Mouse (Mus musculus) forebrain, embryonic 16.5 days (tissue): ENCODE measurements around the gene Nt5c2. TPM values are rescaled to one million over a fixed set of nuclear protein-coding genes. Genes with fewer than 3 reads are reported as not detected.
"Not testable (repeated sequence)": the region's sequence is repeated elsewhere in the genome, so short reads cannot be mapped to it uniquely, and the experiment has no call there.

Experiments used
- ATAC-seq: fragments of 200-750 bp; cut with Nextera tagmentation; 2 replicates; pipeline ENCODE4 v1.8.0; 2017; ENCODE audit warnings: mild to moderate bottlenecking, moderate library complexity
- H3K27ac ChIP-seq: fragments of 300-500 bp; sonication (generic); 2 replicates; pipeline ENCODE4 v1.5.1; 2014; ENCODE audit warnings: low read length, control low read depth
- H3K27me3 ChIP-seq: fragments of 300-500 bp; sonication (generic); replicated peaks from 2 replicates; pipeline ENCODE4 v1.6.1; 2014; ENCODE audit warnings: low read length; ENCODE audit not compliant: control insufficient read depth, insufficient read depth
- H3K36me3 ChIP-seq: fragments of 300-500 bp; sonication (generic); 2 replicates; pipeline ENCODE4 v1.6.1; 2014; ENCODE audit not compliant: control insufficient read depth, insufficient read depth
- H3K4me1 ChIP-seq: fragments of 300-500 bp; sonication (generic); replicated peaks from 2 replicates; pipeline ENCODE4 v1.6.1; 2014; ENCODE audit warnings: low read length; ENCODE audit not compliant: control insufficient read depth, insufficient read depth
- H3K4me2 ChIP-seq: fragments of 300-500 bp; sonication (generic); 2 replicates; pipeline ENCODE4 v1.6.1; 2014; ENCODE audit warnings: mild to moderate bottlenecking, low read length, control low read depth
- H3K4me3 ChIP-seq: fragments of 300-500 bp; sonication (generic); replicated peaks from 2 replicates; pipeline ENCODE4 v1.5.1; 2014; ENCODE audit warnings: mild to moderate bottlenecking, low read length, control low read depth
- H3K9ac ChIP-seq: fragments of 300-500 bp; sonication (generic); replicated peaks from 2 replicates; pipeline ENCODE4 v1.6.1; 2014; ENCODE audit warnings: low read depth, low read length, control low read depth
- H3K9me3 ChIP-seq: fragments of 300-500 bp; sonication (generic); 2 replicates; pipeline ENCODE4 v1.6.1; 2016; ENCODE audit warnings: low read length; ENCODE audit not compliant: control insufficient read depth
- WGBS: fragments of 180-500 bp; shearing (Covaris S2); extraction: QIAGEN DNeasy Blood & Tissue Kit; methylation state at CpG from one replicate; pipeline ENCODE4 v1.1.7; 2014; 5-methylcytosine and 5-hydroxymethylcytosine counted together
- polyA plus RNA-seq: library from polyadenylated mRNA; unstranded; fragments of >200 nt; fragmentation: Nextera tagmentation; extraction: Ambion mirVana; gene quantifications from 2 replicates; pipeline ENCODE4 v1.2.1, GENCODE M21; 2015

The Nt5c2 gene
- polyA plus RNA-seq, 1 experiment from 2014 or later = 81.4 TPM

DNA sequence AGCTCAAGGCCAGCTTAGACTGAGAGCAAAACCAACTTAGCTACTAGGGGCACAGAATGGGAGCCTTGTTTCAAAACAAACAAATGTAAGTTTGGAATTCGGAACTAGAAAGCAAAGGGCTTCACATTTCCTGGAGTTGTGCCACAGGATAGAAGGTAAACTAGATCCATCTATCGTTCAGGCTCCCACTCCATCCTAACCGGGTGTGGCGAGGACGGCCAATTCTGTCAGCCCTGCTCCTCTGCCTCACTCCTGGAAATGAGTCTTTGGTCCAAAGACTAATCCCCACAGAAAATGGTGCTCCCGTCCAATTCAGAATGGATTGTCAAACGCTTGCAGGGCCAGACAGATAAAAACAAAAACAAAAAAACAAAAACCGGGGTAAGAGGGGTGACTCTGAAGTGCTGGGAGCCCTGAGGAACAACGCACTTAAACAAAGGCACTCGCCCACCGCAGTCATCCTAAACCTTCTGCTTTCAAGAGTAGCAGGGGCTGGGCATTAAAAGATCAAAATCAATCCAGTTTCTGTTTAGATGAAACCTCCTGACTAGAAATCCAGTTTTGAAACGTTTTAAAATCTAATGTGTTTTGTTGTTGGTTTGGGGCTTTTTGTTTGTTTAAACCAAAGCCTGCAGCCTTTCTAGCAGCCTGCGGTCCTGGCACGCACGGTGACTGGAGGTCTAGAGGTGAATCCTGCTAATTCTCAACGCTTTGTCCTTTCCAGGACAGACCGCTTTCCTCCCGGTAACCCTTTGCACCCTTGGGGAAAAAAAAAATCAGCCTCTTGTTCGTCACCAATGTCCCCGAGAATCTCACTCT is 1.4 kb downstream of the Nt5c2 start:
- no peaks in the 10 kb centered on the region for H3K36me3 ChIP-seq
- ATAC-seq = no peak
- H3K27me3 ChIP-seq = peaks cover 13% of the 10 kb centered on the region
- peak overlapping the region; percentile 87 for H3K27ac ChIP-seq
- H3K9me3 ChIP-seq = no peaks in the 10 kb centered on the region
- peak overlapping the region; percentile 88 for H3K9ac ChIP-seq
- 9% methylated on average over 20 of the region's 20 CpGs for WGBS
- H3K4me3 ChIP-seq = peak overlapping the region; percentile 80
- H3K4me2 ChIP-seq = peak overlapping the region; percentile 71
- H3K4me1 ChIP-seq = peaks cover 10% of the 10 kb centered on the region

DNA sequence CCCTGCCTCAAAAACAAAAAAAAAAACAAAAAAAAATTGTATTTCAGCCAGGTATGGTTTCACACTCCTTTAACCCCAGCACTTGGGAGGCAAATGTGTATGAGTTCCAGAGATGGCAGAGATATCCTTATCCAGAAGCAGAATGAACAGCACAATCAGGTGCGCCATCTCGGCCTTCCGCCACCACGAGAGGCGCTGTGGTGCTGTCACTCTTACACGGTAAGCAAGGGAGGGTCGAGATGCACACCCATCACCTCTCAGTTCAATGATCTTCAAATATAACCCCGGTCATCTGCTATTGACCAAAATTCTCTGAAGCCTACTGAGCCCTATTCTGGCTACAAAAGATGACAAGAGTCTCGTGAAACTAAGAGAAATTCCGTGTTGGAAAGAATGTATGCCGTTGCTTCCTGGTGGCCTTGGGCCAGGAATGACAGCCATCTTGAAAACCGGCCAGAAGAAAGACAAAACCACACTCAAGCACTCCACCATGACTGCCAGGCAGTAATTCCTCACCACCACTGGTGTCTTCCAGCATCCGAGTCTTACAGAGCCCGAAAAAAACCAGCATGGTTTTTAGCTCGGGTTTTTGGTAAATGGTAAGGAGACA is 2.3 kb downstream of the Nt5c2 start:
- H3K27ac ChIP-seq = no peak overlapping the region
- H3K4me3 ChIP-seq = no peak overlapping the region
- H3K9ac ChIP-seq = no peak overlapping the region
- no peak for ATAC-seq
- 81% methylated on average over 15 of the region's 15 CpGs for WGBS
- no peak overlapping the region for H3K4me2 ChIP-seq
- H3K4me1 ChIP-seq = peaks cover 5% of the 10 kb centered on the region; the same call in 1 of the 2 replicates
- H3K9me3 ChIP-seq = peaks cover 2% of the 10 kb centered on the region; the same call in 1 of the 2 replicates
- H3K27me3 ChIP-seq = peaks cover 11% of the 10 kb centered on the region
- H3K36me3 ChIP-seq = no peaks in the 10 kb centered on the region

DNA sequence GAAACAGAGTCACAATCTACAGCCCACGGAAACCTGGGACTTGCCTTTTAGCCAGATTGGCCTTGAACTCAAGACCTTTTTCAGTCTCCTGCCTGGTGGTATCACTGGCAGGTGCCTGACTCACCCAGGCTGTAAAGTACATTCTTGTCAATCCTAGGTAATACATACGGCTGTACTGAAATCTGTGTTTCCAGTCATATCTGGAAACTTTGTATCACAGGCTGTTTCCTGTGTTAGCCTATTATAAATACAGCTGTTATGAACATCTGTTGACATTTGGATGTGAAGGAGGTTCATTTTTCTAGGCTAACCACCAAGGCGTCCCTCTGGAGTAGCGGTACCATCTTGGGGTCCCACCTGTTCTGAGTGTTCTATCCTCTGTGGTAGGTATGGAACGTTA is 5.0 kb downstream of the Nt5c2 start:
- no peak overlapping the region for H3K4me3 ChIP-seq
- no peak for ATAC-seq
- H3K9ac ChIP-seq = no peak overlapping the region
- H3K4me1 ChIP-seq = 0 out of 2 replicates have a peak, but pooled peaks cover 3% of the 10 kb centered on the region
- H3K27me3 ChIP-seq = peaks cover 9% of the 10 kb centered on the region
- H3K27ac ChIP-seq = no peak overlapping the region
- 92% methylated on average over 5 of the region's 5 CpGs for WGBS
- peaks cover 2% of the 10 kb centered on the region; the same call in 1 of the 2 replicates for H3K9me3 ChIP-seq
- no peak overlapping the region for H3K4me2 ChIP-seq
- H3K36me3 ChIP-seq = no peaks in the 10 kb centered on the region

GRCm38 (mm10) chr19:47009420-47009819 is 5.5 kb downstream of the Nt5c2 start:
- ATAC-seq = no peak

GRCm38 (mm10) chr19:47006321-47006720 is 8.6 kb downstream of the Nt5c2 start:
- H3K4me3 ChIP-seq = no peak overlapping the region
- no peak for ATAC-seq
- no peak overlapping the region for H3K9ac ChIP-seq
- H3K27me3 ChIP-seq = no peaks in the 10 kb centered on the region
- no peaks in the 10 kb centered on the region for H3K4me1 ChIP-seq
- 0% methylated on average over 4 of the region's 4 CpGs for WGBS
- no peaks in the 10 kb centered on the region for H3K36me3 ChIP-seq
- peaks cover 2% of the 10 kb centered on the region; the same call in 1 of the 2 replicates for H3K9me3 ChIP-seq
- no peak overlapping the region for H3K4me2 ChIP-seq
- no peak overlapping the region for H3K27ac ChIP-seq

More at GRCm38 (mm10) chr19:47009420-47009819, 5.5 kb downstream of the Nt5c2 start:
- Histone ChIP-seq H3K27ac (no peak overlapping the region), H3K9ac (no peak overlapping the region), H3K4me3 (no peak overlapping the region), H3K27me3 (peaks cover 7% of the 10 kb centered on the region), H3K4me2 (no peak overlapping the region), H3K9me3 (peaks cover 2% of the 10 kb centered on the region; the same call in 1 of the 2 replicates), H3K36me3 (no peaks in the 10 kb centered on the region), H3K4me1 (0 out of 2 replicates have a peak, but pooled peaks cover 3% of the 10 kb centered on the region)
- WGBS = 87% methylated on average over 7 of the region's 7 CpGs

DNA sequence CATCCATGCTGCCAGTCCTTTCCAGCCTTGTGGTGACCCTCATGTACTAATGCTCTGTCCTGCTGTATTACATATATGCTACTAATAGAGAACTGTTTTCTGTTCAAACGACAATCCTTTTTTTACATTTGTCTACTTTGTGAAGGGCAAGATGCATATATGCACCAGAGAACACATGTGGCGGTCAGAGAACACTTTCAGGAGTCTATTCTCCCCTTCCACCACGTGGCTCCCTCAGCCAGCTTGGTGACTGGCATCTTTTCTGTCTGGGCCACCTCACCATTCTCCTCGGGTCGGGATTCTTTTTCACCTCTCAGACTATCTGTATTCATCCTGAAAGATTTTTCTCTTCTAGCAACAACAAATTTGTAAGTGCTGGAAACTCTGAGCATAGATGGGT is 9.1 kb downstream of the Nt5c2 start:
- WGBS = 65% methylated on average over 5 of the region's 5 CpGs

GRCm38 (mm10) chr19:47003742-47004511 is 11.0 kb downstream of the Nt5c2 start:
- Histone ChIP-seq H3K4me1 (no peaks in the 10 kb centered on the region), H3K27me3 (no peaks in the 10 kb centered on the region)
- 81% methylated on average over 6 of the region's 6 CpGs for WGBS

More for the DNA sequence above, 9.1 kb downstream of the Nt5c2 start:
- Histone ChIP-seq H3K27ac (no peak overlapping the region), H3K4me2 (no peak overlapping the region), H3K36me3 (no peaks in the 10 kb centered on the region), H3K27me3 (no peaks in the 10 kb centered on the region), H3K9ac (no peak overlapping the region), H3K4me1 (no peaks in the 10 kb centered on the region), H3K9me3 (peaks cover 2% of the 10 kb centered on the region; the same call in 1 of the 2 replicates), H3K4me3 (no peak overlapping the region)
- ATAC-seq = no peak

DNA sequence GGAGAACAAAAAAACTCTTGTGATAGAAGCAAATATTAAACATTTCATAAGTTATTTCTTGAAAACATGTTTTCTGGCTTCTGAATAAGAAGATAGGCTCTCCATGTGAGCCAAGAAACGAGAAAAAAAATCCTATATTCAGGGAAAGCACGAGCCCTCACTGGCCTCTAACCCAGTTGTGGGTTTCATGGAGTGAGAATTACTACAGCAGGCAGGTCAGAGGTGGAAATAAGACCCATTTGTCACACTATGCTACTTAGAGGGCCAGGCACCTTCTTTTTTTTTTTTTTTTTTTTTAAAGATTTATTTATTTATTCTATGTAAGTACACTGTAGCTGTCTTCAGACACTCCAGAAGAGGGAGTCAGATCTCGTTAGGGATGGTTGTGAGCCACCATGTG is 14.6 kb downstream of the Nt5c2 start:
- not testable (repeated sequence) for H3K27ac ChIP-seq, H3K9me3 ChIP-seq, H3K9ac ChIP-seq, H3K36me3 ChIP-seq, H3K4me2 ChIP-seq, ATAC-seq, H3K27me3 ChIP-seq, H3K4me3 ChIP-seq, H3K4me1 ChIP-seq
- WGBS = 83% methylated on average over 2 of the region's 3 CpGs

More at GRCm38 (mm10) chr19:47003742-47004511, 11.0 kb downstream of the Nt5c2 start:
- ATAC-seq = no peak
- H3K4me2 ChIP-seq = no peak overlapping the region
- peaks cover 2% of the 10 kb centered on the region; the same call in 1 of the 2 replicates for H3K9me3 ChIP-seq
- H3K4me3 ChIP-seq = no peak overlapping the region
- no peaks in the 10 kb centered on the region for H3K36me3 ChIP-seq
- H3K27ac ChIP-seq = no peak overlapping the region
- no peak overlapping the region for H3K9ac ChIP-seq

- H3K27ac ChIP-seq = no peak overlapping the region
- no peak overlapping the region for H3K4me3 ChIP-seq
- no peaks in the 10 kb centered on the region for H3K27me3 ChIP-seq
- ATAC-seq = no peak
- no peaks in the 10 kb centered on the region for H3K4me1 ChIP-seq
- H3K36me3 ChIP-seq = no peaks in the 10 kb centered on the region
- no peaks in the 10 kb centered on the region for H3K9me3 ChIP-seq
- WGBS = 91% methylated on average over 6 of the region's 6 CpGs
- H3K4me2 ChIP-seq = no peak overlapping the region
- H3K9ac ChIP-seq = no peak overlapping the region
These were observed 15.2 kb downstream of the Nt5c2 start for GRCm38 (mm10) chr19:46999753-47000152.
